Mouse (Mus musculus): Measurements from ENCODE around the gene Il10.
"Not testable (repeated sequence)": the region's sequence is repeated elsewhere in the genome, so short reads cannot be mapped to it uniquely, and the experiment has no call there.

Il10 gene

DNA sequence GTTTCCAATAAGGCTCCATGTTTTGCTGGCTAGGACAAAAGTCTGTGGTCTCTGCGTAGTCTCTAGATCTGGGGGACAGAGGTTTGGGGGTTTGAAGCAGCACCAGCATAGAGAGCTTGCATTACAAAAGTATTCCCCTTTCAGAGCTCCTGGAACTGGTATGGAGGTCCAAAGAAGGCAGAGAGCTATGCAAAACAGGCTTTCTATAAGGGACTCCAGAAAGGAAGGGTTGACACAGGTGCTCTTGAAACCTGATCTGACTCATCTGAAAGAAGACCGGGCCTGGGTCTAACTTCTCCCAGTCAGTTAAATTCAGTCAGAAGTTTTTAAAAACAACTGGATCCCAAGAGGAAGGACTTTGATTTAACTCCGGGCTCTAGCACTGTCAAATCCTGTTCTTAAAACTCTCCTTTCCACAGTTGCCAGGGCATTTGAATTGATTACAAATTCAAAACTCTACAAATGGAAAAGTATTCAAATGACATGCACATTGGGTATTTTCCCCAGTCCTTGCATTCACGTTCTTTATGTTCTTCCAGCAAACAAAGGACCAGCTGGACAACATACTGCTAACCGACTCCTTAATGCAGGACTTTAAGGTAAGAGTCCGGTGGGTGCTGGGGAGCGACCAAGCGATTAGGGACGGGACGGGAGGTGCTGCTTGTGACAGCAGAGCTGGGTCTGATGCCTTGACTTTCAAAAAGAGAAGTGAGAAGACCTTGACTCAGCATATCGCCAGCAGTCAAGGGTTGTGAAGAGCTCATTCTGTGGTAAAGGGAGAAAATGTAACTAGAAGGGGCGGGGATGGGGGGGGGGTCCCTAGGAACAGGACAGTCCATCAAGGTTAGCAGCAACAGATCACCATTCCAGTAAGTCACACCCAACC is 1.0 kb downstream of the Il10 start:
- DNase-seq (ENCODE audit: low spot score in 2 of 2) = no peak

DNA sequence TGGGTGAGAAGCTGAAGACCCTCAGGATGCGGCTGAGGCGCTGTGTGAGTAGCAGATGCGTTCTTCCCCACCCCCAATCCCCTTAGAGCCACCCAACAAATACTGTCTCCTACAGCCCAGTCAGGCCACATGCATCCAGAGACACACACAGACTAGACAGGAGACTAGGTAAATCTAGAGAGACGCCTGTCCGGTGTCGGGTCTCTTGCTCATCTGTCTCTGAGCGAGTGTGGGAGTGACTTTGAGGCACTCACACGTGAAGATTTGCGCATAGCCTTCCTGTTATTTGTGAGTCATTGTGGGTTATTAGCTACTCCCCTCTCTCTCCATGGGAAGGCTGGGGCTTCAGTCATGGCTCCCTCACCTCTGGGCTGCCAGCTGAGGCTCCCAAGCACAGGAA is 1.8 kb downstream of the Il10 start:
- no peak for DNase-seq (ENCODE audit: low spot score in 2 of 2)

DNA sequence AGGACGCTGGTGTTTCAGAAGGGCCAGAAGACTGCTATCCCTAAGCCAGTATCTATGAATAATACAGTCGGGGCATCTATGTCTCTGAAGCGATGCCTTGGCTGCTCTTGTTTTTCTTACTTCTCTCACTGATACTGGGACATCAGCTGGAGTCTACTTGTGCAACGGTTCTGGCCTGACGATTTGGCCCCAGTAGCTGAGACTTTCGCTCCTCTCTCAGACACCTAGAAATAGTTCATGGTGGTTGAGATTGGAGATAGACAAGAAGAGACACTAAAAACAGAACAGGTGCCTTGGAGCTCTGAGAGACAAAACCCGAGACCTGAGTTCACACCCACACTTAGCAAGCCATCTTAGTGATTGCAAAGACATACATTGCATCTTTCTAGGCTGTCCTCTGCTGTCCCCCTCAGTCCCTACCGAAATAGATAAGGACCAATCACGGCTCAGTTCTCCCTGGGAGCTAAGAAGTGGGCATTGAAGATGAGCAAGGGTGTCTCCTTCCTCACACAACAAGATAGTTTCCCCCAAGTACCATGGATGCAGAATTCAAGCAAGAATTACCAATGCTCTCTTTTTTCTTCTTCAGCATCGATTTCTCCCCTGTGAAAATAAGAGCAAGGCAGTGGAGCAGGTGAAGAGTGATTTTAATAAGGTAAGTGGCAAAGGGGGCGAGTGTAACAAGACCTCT is 2.4 kb downstream of the Il10 start:
- DNase-seq (ENCODE audit: low spot score in 2 of 2) = no peak

DNA sequence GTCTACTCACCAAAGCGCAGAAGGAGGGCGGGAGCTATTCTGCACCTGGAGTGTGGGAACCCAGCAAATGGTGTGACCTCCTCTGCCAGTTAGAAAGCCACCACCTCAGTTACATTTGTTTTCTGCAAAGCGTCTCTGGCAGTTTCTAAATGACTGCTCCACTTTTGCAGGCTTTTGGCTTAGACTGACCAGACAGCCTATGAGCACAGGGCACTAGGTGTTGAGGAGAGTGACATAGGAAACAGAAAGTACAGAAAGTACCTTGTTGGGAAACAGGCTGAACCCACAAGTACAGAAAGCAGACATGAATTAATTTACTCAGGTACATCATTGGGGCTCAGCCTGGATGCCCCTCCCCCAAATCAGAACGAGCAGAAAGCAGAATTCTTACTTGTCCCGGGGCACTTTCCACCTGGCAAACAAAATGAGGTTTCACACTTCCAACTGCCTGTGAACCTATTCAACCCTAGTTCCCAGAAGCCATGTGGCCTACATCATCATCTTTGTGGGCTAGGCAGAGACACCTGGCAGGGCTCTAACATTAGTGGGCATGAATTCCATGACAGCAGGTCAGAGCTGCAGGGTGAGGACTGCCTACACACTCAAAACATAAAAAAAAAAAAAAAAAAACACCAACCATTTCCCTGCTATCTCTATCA is 3.1 kb downstream of the Il10 start:
- no peak for DNase-seq (ENCODE audit: low spot score in 2 of 2)

DNA sequence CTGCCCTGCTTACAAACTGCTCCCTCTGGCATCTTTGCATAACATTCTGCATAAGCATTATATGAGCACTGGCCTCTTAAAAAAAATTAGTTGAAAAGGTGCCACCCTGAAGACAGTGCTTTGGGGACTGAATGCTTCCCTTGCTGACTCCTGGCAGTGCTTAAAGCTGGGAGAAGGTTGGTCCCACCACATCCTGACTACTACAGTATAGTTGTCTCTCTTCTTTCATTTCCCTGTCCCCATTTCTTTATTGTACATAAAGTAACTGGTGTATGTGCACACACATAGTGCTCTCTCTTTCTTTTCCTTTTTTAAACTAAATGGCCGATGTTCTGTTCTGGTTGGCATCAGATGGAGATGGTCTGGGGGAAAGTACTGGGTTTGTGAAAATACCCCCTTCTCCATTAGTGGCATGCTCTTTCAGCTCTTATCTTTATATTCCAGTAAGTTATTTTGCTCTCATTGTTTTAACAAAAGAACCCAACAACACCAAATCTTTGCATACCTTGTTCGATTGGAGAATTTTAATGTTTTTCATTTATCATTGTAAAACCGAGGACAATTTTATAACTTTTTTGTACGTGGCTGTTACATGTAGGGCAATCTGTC is 3.7 kb downstream of the Il10 start:
- DNase-seq (ENCODE audit: low spot score in 2 of 2) = not testable (repeated sequence)

DNA sequence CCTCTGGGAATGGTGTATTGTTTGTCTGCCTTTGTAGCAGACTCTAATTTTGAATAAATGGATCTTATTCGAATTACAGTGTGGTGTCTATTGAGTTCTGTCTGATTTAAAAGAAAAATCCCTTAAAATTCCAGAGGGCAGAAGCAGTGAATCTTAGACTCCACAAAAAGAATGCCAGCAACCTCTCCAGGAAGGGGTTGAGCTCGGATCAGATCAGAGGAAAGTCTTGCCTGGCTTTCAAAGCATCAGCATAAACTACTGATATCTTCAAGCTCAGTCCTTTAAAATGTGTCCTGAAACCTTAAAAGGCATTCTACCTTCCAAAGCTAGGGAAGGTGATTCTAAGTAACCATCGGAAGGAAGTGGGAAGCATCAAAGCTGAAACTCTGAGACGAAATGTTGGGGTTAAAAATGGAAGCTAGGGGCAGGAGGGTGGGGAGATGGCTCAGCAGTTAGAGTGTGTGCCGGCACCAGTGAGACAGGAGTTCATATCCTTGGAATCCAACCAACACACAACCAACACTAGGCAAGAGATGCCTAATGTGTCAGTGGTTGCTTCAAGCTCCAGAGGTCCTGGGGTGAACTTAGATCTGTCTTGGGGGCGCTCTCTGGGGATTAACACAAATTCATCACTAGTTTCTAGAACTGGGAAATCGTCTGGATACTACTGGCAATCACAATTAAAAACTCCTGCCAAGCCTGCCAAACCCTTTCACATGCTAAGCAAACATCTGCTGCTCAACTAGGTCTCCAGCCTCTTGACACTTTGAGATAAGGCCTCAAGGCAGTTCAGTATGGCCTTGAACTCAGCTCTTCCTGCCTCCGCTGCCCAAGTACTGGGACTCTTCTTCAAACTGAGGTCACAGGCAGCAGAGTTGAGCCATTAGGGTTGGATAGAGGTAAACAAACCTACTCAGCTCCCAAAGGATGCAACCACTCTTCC is 5.5 kb downstream of the Il10 start:
- no peak for DNase-seq (ENCODE audit: low spot score in 2 of 2)

DNA sequence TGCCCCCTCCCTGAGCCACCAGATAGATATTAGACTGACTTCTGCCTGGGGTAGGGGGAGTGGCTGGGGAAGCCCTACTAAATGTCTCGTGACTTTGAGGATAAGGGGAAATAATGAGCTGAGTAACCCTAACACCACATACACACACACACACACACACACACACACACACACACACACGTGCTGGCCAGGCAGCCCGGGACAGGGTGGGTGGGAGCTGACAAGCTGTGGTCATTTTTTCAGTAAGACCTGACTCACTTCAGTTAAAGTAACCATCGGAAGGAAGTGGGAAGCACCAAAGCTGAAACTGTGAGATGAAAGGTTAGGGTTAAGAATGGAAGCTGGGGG is 6.2 kb downstream of the Il10 start:
- DNase-seq (ENCODE audit: low spot score in 2 of 2) = no peak

DNA sequence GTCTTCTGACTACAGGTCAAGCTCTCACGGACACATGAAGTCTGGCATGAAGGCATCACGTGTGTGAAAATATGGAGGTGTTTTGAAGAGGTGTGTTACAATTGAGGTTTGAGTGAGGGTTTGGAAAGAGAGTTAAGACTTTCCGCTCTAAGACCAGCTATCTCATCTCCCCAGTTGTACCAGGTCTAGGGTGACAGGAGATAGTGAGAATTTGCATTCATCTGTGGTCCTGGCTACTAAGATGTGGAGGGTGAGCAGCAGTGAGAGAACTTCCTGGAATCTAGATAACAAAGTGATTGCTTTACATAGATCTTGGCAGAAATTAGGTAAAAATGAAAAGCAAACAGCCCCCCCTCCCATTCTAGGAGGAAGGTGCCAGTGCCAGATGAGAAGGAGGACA is 9.6 kb downstream of the Il10 start:
- DNase-seq (ENCODE audit: low spot score in 2 of 2) = no peak

DNA sequence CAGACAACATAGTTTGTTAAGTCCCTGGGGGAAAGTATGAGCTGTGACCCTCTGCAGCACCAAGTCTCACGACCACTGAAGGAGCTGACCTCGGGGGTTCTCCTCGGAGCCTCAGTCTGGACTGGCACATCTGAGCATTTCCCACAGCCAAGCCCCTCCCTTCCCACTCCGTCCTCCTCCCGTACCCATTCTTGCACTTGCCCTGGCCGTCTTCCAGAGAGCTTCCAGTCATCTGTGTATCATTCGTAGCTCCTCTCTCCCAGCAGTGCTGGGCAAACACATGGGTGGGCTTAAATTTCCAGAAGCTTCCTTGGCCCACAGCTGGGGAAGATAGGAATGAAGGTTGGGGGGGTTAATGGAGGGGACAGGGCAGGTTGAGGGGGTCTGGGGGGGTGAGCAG is 10.6 kb downstream of the Il10 start:
- DNase-seq (ENCODE audit: low spot score in 2 of 2) = no peak

DNA sequence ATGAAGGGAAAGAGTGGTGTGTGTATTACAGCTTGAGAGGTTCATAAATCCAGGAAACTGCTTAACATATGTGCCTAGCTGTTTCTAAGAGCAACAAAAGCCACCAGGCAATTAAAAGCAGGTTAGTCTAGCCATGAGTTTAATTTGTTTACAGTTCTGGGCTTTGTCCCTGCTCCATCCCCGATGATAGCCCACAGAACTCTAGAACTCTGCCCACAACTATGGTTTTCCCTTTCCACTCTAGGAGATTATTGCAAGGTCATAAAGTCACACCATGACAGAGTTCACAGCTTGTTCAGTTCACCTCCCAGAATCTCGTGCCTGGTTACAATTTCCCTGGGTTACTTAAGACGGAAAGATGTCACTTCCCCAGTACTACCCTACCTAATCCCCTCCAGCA is 11.6 kb downstream of the Il10 start:
- no peak for DNase-seq (ENCODE audit: low spot score in 2 of 2)

DNA sequence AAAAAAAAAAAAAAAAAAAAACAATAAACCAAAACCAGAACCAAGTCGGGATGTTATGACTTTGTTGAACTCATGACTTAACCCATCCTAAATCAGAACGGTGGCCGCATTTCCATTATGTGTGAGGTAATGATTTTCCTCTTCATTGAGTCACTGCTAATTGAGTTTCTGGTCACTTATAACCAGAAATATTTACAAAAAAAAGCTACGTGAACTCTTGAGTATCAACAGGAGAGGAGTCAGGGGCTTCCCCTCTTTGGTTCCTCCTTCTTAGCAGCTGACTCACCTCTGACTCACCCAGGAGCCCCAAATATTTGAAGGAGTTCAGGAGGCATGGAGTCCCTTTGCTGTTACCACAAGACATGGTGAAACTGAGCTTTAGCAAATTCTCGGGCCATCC is 18.4 kb downstream of the Il10 start:
- no peak for DNase-seq (ENCODE audit: low spot score in 2 of 2)

DNA sequence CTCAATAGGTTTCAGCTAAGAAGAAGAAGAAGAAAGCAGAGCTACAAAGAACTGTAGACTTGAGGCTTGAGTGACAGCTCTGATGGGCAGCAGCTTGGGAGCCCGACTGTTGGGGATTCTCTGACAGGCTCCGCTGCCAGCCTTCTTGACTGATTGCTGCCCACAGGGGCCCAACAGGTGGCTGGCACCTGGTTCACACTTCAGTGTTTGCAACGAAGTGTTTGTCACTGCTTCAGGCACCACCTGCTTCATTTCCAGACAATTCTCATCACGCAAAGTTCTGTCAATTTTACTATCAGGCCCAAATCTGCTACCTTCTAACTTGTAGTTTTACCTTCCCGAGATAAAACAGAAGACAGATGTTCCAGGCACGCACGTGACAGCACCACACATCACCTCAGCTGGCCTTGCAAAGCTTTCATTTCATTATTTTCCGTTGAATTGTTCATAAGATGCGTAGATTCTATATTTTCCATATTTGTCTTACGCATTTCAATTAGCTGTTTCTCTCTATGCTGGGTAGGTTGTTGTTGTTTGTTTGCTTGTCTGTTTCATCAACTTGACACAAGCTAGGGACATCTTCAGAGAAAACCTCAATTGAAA is 18.9 kb downstream of the Il10 start:
- DNase-seq (ENCODE audit: low spot score in 2 of 2) = no peak

DNA sequence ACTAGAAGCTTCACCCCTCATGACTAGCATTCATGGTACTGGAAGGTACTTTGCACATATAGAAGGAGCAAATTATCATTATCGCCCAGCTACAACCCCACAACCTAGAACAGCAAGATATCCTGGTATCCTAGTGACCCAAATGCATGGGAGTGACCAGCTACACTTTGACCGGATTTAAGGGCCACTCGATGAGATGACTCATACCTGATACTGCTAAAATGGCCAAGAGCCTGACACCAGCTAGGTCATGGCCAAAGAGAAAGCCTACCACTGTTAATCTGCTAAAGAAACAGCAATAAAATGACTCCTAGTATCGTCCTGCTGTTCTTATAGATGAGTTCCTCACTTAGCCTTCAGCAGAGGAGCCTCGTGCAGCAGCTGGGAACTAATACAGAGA is 19.8 kb downstream of the Il10 start:
- no peak for DNase-seq (ENCODE audit: low spot score in 2 of 2)

DNA sequence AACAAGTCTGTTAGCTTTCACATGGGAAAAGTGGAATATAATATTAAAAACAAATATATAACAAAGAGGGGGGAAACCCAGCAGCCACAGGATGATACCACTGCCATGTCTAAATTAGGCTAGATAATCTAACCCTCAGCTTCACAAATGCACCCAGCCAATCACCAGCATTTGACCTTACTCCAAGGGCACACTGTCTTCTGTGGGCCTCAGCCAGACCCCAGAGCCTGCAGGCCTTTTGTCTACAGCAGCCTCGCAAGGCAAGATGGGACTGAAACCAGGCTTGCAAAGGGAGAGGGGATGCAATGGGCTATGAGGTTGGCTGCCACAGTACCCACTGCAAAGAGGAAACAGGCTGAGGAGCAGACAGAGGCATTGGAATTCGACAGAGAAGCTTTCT is 22.6 kb downstream of the Il10 start:
- no peak for DNase-seq (ENCODE audit: low spot score in 2 of 2)

DNA sequence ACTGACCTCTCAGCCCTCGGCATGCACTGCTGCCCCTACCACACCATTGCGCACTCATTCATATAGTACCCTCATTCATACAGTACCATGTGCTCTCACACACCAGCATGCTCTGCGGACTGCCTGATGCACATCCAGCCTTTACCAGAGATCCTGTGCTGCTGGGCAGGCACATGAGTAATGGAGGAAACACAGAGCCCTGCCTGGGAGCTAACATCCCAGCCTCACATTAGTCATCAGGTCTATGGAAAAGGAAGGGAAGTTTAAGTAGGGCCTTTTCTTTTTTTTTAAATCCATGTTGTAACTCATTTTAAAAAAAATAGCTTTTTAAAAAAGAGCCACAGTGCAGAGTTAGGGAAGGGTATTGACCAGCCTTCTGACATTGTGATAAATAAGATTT is 23.1 kb downstream of the Il10 start:
- no peak for DNase-seq (ENCODE audit: low spot score in 2 of 2)

DNA sequence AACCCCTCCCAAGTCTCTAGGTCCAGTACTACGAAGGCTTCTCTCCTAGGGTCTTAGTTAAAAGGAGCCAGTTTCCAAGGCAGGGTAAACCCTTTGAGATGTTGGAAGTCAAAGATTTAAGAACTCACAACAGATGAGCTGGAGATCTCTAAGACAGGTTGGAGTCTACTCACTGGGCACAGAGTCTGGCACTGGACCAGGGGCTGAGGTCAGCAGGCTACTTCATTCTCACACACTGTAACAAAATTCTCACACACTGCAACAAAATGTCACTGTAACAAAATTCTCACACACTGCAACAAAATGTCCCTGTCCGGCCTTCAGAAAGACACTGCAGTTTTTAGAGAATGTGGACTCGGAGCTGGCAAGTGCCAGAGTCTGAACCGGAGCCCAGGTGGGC is 24.0 kb downstream of the Il10 start:
- DNase-seq (ENCODE audit: low spot score in 2 of 2) = no peak

DNA sequence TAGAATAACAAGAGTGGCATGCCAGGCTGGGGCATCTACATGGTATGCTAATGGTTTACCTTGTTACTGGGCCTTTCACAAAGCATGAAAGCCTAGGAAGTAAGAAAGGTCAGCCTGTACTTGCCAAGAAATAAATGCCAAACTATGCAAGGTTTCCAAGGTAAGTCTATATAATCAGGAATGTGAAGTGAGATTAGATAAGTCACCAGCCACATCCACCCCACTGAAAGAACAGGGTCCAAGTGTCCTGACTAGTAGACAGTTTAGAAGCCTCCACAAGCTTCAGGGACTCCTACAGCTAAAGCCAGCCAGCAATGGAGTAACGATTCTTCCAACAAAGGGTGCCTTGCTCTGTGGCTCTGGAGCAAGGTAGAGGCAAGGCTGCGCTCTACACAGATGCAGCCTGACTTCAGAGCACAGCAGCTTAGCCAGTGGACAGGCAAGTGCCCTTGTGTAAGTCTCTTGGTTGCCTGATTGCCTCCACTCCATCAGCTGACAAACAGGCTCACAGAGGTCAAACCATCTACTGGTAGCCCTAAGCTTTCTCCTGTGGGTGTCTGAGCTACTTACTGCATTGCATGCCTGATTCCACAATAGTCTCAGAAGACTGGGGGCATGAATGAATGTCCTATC is 26.2 kb downstream of the Il10 start:
- DNase-seq (ENCODE audit: low spot score in 2 of 2) = no peak

DNA sequence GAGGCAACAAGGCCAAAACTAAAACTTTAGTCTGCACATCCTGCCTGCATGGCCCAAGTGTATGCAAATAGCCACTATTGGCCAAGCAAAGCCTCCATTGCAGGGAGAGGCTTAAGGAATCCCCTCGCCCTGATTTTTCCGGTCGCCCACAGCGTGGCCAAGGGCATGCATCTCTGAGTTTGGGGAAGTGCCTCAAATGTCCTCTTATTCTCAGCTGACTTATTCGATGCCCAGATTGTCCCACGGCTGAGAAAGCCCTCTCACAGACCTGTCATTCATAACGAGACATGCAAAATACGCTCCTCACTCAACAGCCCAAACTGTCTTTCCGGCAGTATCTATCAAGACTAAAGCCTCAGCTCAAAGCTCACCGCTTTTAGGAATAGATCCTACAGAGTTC is 27.0 kb downstream of the Il10 start:
- no peak for DNase-seq (ENCODE audit: low spot score in 2 of 2)

DNA sequence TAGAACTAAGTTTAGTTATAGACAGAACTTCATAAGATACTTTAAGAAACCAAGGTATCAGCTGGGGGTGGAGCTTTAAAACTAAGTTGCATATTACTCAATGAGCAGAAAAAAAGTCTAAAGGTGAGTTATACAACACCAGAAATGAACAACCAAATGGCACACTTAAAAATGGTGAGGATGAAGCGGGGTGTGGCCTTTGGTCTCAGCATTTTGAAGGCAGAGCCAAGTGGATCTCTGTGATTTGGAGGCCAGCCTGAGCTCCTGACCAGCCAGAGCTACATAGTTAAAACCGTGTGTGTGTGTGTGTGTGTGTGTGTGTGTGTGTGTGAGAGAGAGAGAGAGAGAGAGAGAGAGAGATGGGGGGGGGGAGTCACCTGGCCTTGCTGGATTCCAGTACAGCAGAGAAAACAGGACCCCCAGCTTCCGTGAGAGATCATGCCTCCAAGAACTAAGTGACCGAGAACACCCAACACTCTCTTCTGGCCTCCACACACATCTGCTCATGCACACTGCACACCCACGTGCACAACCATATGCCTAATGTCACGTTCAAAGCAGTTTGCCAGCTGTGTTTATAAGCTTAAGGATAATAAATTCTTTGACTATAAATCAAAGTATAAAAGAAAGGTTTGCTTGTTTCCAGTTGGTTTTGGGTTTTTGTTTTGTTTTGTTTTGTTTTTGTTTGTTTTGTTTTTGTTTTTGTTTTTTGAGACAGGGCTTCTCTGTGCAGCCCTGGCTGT is 28.6 kb downstream of the Il10 start:
- DNase-seq (ENCODE audit: low spot score in 2 of 2) = no peak

DNA sequence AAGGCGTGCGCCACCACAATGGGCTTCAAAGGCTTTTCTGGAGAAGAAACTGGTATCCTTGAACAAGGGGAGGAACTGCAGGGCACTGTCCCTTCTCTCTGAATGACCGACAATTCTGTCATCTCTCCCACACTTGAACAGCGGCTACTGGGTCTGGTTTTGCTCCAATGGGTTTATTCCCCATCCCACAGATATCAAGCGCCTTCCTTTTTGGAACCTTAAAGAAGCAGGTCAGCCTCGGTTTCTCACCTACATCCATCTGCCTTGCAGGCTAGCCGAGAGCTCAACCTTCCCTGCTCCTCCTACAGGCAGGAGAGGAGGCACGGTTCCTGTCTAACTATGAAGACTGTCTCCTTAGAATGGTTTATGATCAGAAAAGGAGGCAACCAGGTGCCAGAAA is 29.3 kb downstream of the Il10 start:
- DNase-seq (ENCODE audit: low spot score in 2 of 2) = no peak

Measured in urinary bladder, postnatal 36 days (tissue).